Mouse (Mus musculus) CD4-positive, CD25-positive, alpha-beta regulatory T cell, adult 9 weeks (primary cell): ENCODE measurements around the gene Sult2a2. TPM values are rescaled to one million over a fixed set of nuclear protein-coding genes. Genes with fewer than 3 reads are reported as not detected.

ENCODE experiments used
- polyA plus RNA-seq: library from polyadenylated mRNA; unstranded; fragments of 100-300 nt; shearing (Covaris generic); gene quantifications from one replicate; pipeline ENCODE4 v1.2.1, GENCODE M21; 2017

Sult2a2 gene
- not detected for polyA plus RNA-seq

GRCm38 (mm10) chr7:13733205-13733604, at the start of gene Sult2a2:
Gene Sult2a2, plus strand, starts transcription at chr7:13733505.

Other genes with a start within 250 kb of the Sult2a2 start
- gene Bsph2, start 162.4 kb upstream of the Sult2a2 start, polyA plus RNA-seq, result not detected
- gene Sult2a5, start 109.5 kb upstream of the Sult2a2 start, polyA plus RNA-seq, result not detected
- gene Sult2a1, start 103.9 kb downstream of the Sult2a2 start, polyA plus RNA-seq, result not detected